Mouse (Mus musculus) megakaryocyte progenitor cell, adult 5-6 weeks (primary cell): ENCODE results near the gene Zmynd12. TPM values are rescaled to one million over a fixed set of nuclear protein-coding genes. Genes with fewer than 3 reads are reported as not detected.

Source experiments
- ATAC-seq: replicated peaks from 2 replicates; pipeline ENCODE4 v1.8.0; 2016; ENCODE audit warnings: mild to moderate bottlenecking, moderate TSS enrichment, inconsistent platforms; ENCODE audit not compliant: poor library complexity
- total RNA-seq, 2 experiments: library from RNA; stranded (forward) in 1 of 2; stranded (reverse) in 1 of 2; fragments of 157-497, 149-512 nt in 1 of 2; fragments of 200-1000 nt in 1 of 2; gene quantifications; 2 replicates each; pipeline versions ENCODE4 v1.2.3 to v1.2.4; 2015 to 2017

Gene Zmynd12
- total RNA-seq, 2 experiments from 2014 or later, result not detected

DNA sequence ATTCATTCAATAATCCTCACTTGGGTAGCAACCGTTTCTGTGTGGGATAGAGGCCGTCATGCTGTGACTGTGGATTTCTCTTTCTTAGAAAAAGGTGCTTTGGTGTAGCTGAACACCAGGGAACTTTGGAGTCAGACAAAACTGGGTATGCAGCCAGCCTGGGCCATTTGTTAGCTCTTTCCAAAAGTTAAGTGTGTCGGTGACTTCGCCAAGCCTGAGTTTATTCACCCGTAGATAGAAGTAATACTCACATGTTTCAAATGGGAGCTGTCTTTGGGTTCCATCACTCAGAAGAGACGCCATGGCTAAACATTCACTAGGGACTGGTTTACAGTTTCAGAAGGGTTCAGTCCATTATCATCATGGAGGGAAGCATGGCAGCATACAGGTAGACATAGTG, 24.6 kb downstream of the Zmynd12 start:
- ATAC-seq, result no peak

- ATAC-seq, result no peak
These were observed 25.2 kb downstream of the Zmynd12 start for GRCm38 (mm10) chr4:119447786-119448185.

DNA sequence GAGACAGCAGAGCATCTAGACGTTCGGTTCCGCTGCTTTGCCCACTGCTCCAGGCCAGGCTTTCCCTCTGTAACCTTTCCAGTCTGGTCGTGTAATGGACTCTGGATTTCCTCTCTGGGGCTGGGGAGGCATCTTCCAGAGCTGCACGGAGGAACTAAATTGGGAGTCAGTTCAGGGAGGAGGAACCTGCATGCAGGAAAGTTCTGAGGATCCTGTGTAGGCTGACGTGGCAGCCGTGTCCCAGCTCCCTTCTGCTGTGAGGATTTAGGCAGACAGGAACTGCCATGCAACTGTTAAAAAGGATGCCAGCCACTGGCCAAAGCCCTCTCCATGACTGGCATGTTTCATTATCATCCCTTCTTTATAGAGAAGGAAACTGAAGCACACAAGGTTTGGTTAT, 27.8 kb downstream of the Zmynd12 start:
- ATAC-seq, result no peak

GRCm38 (mm10) chr4:119453128-119453527, 30.5 kb downstream of the Zmynd12 start:
- no peak for ATAC-seq

GRCm38 (mm10) chr4:119453533-119453932, 30.9 kb downstream of the Zmynd12 start:
- ATAC-seq, result no peak

DNA sequence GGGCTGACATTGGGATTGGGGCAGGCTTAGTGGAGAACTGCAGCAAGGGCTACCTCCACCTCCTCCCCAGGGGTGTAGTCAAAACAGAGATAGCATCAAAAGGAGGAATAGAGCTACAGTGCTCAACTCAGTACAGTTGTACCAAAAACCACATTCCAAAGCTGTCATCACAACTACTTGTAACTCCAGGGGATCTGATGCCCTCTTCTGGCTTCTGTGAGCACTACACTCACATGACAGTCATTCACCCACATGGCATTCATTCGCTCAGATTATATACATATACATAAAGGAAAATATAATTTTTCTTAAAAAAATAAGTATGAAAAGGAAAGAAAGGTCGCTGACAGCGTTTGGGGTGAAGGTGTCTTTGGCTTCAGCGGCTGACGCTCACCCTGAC, 37.7 kb downstream of the Zmynd12 start:
- peak; percentile 70 for ATAC-seq

- ATAC-seq, result no peak
These were observed 38.1 kb downstream of the Zmynd12 start for GRCm38 (mm10) chr4:119460728-119461141.

DNA sequence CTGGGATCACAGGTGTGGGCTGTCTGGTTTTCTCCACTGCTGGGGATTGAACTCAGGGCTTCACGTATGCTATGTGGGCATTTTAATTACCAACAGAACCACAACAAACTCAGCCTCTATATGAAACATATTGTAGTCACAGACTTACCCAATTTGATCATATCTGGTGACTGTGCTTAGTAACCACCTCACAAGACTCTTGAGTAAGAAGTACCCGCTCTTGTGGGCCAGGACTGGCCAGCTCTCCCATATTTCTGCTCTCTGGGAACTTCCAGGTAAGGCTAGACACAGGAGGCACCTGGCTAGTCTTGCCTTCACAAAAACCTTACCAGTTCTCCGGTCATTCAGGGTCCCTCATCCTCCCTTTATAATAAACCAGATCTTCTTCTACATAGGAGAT, 39.8 kb downstream of the Zmynd12 start:
- no peak for ATAC-seq

GRCm38 (mm10) chr4:119462858-119463755, 40.5 kb downstream of the Zmynd12 start:
- no peak for ATAC-seq

DNA sequence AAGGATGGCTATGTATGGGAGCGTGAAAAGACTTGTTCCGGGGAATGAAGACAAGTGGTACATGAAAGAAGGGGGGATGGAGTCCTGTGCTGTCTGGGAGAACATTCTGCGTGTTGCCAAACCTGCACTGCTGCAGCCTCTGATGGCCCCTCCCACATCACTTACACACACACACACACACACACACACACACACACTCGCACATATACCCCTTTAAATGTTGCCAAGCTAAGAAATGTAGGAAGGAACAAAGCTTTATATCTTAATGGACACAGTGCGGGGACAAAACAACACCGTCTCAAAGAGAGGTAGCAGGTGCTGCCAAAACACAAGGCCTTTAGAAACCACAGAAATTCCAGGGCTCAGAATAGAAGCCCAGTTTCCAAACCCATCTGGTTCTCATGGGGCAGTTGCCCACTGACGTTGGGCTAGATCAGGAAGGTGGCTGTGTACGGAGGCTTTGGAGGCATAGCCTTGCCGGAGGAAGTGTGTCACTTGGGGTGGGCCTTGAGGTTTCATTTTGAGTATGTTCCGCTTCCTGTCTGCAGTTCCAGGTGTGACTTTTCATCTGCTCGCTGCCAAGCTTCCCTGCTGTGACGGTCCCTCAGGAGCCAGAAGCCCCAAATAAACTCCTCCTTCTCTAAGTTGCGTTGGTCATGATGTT, 41.3 kb downstream of the Zmynd12 start:
- peak; percentile 79 for ATAC-seq

DNA sequence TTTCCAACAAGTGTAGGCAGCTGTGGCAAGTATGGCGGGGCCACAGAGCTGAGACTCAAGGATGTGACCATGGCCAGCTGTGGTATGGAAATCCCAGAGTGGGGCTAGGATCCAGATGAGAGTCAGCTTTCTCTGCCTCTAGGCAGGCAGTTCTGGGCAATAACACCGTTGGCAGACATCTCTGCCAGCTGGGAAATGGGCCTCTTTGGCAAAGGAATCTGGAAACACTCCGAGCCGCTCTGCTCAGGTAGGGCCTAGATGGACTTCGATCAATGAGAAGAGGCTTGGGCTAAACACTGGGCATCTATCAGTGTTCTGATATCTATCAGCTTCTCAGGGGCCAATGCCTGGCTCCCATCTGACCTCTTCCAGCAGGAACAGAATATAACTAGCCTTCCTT, 43.2 kb downstream of the Zmynd12 start:
- no peak for ATAC-seq

DNA sequence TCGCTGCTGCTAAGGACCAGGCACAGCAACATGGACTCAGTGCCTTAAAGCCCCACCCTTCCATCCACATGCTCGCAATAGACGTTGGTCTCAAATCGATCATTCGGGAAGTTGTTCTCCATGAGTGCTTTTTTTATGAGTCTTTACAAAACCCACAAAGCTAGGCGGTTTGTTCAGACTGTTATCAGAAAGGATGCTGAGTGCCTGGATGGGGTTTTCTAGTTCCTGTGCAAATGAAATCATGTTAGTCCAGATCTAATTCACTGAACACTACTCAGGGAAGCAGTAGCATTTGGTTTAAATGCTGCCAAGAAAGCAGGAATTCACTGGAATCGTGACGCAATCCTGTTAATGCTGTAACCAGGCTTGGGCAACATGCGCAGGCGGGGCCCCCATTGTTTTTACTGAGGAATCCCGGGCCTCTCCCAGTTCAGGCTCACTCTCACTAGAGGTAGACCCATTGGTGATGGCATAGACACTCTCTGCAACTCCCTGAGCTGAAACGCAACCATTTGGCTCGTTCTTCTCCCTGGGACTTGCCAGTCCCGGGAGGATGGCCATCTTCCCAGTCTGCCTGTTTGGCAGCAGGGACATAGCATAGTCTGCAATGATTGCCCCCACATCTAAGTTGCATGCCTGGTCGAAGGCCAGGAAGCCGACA, 45.2 kb downstream of the Zmynd12 start:
- peak; percentile 41 for ATAC-seq

DNA sequence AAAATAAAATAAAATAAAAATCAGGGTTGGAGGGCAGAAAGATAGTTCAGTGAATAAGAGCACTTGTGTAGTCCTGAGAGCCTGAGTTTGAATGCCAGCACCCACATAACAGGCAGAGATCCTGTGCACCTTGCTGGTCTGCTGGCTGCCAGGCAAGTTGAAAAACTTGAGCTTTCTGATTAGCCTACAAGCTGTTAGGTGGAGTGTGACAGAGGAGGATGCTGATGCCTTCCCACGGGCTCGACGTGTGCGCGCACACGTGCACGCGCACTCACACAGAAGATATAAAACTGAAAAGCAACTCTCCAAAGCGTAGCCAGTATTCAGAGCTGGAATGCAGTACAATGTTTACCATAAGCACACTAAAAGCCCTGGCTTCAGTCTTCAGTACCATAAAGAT, 49.9 kb downstream of the Zmynd12 start:
- no peak for ATAC-seq

DNA sequence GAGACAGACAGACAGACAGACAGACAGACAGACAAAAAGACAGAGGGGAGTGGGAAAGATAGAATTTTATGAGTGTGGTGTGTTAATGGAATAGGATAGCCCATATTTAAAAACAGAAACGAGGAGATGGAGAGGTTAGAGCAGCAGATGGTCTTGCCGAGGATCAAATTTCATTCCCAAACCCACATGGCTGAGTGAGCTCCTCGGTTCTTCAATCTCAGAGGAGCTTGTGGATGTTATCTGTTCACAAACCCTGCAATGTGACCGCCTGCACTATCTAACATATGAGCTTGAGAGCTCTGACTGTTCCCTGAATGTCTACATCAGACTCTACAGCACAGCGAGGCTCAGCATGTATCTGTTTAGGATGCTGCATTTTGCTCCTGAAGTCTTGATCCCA, 50.5 kb downstream of the Zmynd12 start:
- no peak for ATAC-seq

DNA sequence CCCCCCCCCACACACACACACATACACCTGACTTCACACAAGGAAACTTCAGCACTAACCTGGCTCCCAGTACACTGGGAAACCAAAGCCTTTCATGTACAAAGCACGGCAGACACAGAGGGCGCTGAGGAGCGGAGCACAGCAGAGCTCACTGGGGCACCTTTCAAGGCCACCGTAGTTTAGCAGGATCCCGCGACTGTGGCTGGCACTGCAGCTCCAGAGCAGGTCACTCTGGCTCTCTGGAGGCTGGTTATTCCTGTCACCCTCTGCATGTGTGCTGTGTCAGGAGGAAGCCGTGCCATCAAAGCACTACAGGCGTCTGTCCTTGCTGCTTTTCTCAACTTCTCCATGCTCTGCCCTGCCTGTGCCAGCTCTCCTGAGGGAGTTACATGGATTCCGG, 60.4 kb downstream of the Zmynd12 start:
- 0 out of 2 replicates have a peak, but pooled peaks have one; percentile 42 for ATAC-seq

- no peak for ATAC-seq
These were observed 62.3 kb downstream of the Zmynd12 start for GRCm38 (mm10) chr4:119484882-119485281.

DNA sequence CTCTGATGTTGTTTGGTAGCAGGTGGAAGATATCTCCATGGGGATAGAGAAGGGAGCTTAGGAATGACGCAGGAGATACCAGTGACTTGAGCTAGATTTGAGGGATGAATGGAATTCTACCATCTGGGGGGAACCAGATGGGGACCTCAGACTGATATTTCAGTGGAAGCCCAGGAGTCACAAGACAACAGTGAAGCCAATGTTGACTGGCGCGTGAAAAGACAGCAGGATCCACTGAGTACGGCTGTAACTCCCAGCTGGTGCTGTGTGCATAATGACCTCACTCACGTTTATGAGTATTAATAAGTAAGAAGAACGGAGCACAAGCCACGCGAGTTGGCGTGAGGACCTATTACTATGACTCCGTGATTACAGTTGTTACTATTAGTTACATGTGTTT, 67.1 kb downstream of the Zmynd12 start:
- no peak for ATAC-seq

DNA sequence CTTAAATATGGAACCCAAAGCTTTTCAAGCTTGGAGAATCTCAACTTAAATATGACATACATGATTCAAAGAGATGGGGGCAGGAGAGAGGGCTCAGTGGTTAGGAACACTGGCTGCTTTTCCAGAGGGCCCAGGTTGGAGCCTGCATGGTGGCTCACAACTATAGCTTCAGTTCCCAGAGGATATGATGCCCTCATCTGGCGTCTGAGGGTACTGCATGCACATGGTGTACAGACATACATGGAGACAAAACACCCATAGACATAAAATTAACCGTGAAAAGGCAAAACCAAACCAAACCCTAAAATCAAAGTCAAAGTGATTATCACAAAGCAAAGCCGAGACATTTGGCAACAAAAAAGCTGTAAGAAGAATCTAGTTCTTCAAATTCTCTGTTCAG, 68.2 kb downstream of the Zmynd12 start:
- peak; percentile 51; the same call in 1 of the 2 replicates for ATAC-seq

DNA sequence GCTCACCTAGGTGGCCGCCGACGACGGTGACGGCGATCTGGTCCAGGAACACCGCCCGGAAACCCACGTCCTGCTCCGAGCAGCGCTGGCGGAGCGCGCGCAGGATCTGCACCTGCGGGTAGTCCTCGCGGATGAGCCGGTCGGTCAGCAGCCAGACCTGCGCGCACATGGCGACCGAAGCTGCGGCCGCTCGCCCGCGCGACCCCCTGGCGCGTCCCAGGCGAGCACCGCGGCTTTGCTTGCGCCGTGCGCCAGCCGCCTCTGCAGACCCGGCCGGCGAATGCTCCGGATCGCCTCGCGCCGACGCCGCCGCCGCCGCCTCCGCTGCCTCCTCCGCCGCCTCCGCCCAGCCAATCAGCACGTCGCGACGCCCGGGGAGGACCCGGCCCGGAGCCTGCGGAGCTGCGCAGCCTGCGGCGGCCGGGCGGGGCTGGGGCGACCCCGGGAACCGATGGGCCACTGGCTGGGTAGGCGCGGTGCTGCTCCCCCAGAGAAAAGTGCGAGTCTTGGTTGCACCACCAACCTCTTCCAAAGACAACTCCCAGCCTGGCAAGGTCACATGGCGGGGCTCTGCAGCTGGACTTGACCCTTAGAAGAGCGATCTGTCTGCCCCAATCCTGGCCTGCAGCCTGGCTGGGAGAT, 69.8 kb downstream of the Zmynd12 start, which contains the start of gene Rimkla:
Gene Rimkla, minus strand, starts transcription at position 338 of the 642 bp plus-strand sequence.
- peak; percentile 84 for ATAC-seq

DNA sequence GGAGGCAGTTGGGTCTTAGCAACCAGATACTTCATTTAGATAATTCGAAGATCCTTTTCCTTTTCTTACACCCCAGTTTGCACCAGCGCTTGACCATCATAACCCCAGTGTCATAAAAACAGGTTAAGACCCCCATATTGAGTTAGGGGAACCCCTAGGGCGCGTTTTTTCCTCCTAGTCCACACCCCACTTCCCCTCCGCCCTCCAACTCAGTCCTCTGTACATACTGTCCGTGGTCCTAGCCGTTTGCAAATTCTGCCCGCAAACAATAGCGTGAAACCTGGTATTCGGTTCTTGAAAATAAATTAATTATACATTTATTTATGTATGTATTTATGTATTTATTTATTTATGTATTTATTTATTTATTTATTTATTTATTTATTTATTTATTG, 70.3 kb downstream of the Zmynd12 start:
- no peak for ATAC-seq

DNA sequence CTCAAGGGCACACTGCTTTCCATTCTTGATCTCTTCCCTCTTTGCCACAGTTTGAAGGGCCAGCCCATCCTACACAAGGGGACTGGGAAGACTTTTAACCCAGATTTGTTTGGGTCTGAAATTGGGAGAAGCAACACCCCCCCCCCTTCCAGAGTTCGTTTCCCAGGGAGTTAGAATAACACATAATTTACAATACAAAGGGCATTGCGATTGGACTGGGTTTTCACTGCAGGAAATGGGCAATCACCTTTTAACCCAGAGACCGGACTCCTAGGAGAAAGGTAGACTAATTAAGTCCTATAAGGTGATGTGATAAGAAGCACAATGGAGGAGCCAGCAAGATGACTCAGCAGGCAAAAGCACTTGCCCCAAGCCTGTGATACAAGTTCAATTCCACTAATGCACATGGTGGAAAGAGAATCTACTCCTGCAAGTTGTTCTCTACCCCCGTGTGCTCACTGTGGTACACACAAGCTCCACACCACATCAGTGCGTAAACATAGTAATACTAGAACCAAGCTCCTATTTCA, 75.8 kb downstream of the Zmynd12 start:
- no peak for ATAC-seq
